Mouse (Mus musculus): Measurements from ENCODE around the gene Itga8.

The Itga8 gene

DNA sequence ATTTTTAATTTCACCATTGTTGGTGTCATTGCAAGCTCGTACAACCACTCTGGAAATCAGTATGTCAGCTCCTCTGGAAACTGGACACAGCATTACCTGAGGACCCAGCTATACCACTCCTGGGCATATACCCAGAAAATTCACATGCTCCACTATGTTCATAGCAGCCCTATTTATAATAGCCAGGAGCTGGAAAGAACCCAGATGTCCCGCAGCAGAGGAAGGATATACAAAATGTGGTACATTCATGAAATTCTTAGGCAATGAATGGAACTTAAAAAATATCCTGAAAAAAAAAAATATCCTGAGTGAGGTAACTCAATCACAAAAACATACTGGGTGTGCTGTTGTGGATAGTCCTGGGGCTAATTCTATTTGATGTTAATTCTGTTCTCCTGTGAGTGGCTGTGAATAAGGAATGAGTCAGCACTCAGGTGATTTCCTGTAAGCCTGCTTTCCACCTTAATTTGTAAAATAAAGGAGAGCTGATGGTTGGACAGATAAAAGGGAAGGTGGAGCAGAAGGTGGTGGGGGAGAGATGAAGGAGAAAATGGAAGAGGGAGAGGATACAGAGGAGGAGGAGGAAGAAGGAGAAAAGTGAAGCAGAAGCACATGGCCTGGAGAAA lies 224.3 kb downstream of the Itga8 start:
- DNase-seq = no peak

GRCm38 (mm10) chr2:12065669-12066399 lies 235.9 kb downstream of the Itga8 start:
- DNase-seq = no peak

DNA sequence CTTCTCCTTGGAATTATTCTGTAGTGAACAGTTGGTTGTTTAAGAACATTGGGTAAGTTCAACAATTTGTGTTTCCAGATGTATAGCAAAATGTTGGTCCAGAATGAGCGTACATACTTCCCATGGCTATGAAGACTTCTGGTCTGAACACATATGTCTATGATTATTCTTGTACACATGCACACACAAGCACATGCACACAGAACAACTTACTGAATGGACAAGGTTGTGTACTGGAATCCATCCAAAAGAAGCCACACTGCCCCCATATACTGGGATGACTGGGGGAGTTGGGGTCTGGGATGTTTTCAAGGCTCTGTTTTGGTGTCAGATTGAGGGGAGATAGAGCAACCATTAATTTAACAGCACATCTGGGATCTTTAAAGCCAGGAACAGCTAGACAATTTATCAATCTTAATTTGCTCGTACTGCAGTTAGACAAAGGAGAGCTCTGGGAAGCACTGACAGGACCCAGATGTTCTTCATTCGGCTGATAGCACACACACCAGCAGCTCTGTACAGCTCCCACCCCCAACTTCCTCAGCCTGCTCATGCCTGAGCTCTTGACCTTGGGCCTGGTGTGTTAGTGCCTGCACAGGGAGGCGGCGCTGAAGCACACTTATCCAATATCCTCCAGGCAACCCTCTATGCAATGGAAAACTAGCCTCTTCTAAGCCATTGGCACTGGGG lies 241.5 kb downstream of the Itga8 start:
- DNase-seq = no peak
